Mouse (Mus musculus): ENCODE results near the gene Fhit. TPM values are rescaled to one million over a fixed set of nuclear protein-coding genes. Genes with fewer than 3 reads are reported as not detected.

Fhit gene
- polyA plus RNA-seq, 1 experiment from 2014 or later, result 1.6 TPM

DNA sequence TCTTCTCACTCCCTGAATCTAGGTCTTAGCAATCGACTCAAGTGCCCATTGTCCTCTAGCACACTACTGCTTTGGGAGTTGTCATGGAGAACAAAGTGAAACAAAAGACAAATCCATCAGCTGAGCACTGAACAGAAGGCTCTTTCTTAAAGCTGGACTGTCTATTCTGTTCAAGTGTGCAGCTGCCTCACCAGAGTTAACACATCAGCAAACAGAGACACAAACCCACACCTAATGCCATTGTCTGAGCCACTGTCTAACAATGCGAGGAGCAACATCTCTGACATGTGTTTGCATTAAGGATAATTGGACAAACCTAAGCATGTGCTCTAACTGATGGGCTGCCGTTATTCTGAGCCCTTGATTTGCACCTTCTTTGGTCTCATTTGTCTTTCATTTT lies 738.3 kb downstream of the Fhit start:
- H3K27ac ChIP-seq, result no peak overlapping the region
- H3K4me2 ChIP-seq, result no peak overlapping the region
- no peaks in the 10 kb centered on the region for H3K36me3 ChIP-seq
- H3K9me3 ChIP-seq (replicated peaks), result no peaks in the 10 kb centered on the region
- DNase-seq, result no peak
- H3K9ac ChIP-seq, result no peak overlapping the region
- no peaks in the 10 kb centered on the region for H3K4me1 ChIP-seq (replicated peaks)
- H3K4me3 ChIP-seq (replicated peaks), result no peak overlapping the region
- 61% methylated on average over 3 of the region's 3 CpGs for WGBS (ENCODE audit: insufficient replicate concordance)
- no peaks in the 10 kb centered on the region for H3K27me3 ChIP-seq
- no peak for ATAC-seq (ENCODE audit: low read depth)

DNA sequence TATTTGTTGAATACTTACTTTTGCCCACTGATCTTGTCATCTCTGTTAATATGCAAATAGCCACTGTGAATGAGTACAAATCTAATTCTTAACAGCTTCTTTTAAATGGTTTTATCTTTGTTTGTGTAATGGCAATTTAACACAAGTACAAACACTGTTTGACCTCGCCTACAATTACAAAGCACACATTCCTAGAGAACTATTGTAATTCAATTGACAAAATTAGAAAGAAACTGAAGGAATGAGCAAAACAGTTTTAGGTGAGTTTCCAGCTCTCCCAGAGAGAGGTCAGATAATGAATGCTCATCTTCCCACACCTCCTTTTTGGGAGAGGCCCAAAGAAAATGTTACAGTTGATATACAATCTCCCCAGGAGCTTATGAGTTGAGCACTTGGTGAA lies 739.6 kb downstream of the Fhit start:
- DNase-seq, result no peak
- Histone ChIP-seq H3K4me2 (no peak overlapping the region), H3K9ac (no peak overlapping the region), H3K9me3 (replicated peaks) (no peaks in the 10 kb centered on the region), H3K4me1 (replicated peaks) (no peaks in the 10 kb centered on the region), H3K27ac (no peak overlapping the region), H3K4me3 (replicated peaks) (no peak overlapping the region), H3K36me3 (no peaks in the 10 kb centered on the region), H3K27me3 (no peaks in the 10 kb centered on the region)
- 39% methylated on average over 1 of the region's 1 CpGs for WGBS (ENCODE audit: insufficient replicate concordance)
- no peak for ATAC-seq (ENCODE audit: low read depth)

DNA sequence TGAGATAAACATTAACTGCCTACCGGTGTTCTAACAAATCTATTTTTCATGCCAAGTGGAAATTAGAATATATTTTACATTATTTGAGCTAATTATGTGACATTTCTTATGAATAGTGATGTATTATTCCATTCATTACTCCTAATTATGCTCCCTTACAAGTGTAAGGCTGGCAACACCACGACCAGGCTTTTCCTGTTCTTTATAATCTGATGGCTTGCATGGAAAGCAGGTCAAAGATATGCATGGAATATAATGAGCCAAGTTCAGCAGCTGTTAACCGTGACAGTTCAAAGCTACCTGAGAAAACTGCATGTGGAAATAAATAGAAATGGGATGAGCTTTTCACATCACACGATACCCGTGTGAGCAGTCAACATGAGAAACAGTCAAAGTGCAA lies 746.8 kb downstream of the Fhit start:
- H3K9ac ChIP-seq, result no peak overlapping the region
- H3K4me3 ChIP-seq (replicated peaks), result no peak overlapping the region
- DNase-seq, result no peak
- no peaks in the 10 kb centered on the region for H3K27me3 ChIP-seq
- no peaks in the 10 kb centered on the region for H3K9me3 ChIP-seq (replicated peaks)
- no peak for ATAC-seq (ENCODE audit: low read depth)
- H3K27ac ChIP-seq, result no peak overlapping the region
- H3K36me3 ChIP-seq, result no peaks in the 10 kb centered on the region
- no peaks in the 10 kb centered on the region for H3K4me1 ChIP-seq (replicated peaks)
- no peak overlapping the region for H3K4me2 ChIP-seq
- 67% methylated on average over 5 of the region's 5 CpGs for WGBS (ENCODE audit: insufficient replicate concordance)

DNA sequence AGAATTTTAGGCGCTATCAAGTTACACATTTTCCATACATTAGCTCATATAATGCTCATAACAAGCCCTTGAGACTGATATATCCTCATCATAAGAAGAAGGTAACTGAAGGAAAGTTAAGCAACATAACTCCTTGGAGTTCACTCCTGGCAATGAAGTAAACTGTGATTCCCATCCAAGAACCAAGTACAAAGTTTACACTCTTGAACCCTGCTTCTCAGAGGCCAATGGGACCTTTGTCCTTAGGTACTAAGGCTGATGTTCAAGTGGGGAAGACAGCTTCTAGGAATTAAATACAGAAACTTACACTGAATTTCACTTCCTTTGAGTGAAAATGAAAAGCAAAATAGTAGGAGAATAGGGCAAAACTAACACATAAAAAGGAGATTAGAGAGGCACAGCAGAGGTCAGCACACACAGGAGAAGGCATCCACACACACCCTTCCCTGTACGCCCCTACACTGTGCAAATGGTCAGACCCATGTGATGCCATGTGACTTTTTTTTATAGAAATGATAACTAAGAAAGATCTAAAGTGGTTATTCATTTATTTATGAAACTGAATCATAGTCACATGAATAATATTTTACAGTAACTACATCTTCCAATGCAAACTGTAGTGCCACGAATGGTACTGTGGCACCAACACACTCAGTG lies 752.4 kb downstream of the Fhit start:
- Histone ChIP-seq H3K4me2 (no peak overlapping the region), H3K9ac (no peak overlapping the region), H3K4me1 (replicated peaks) (no peaks in the 10 kb centered on the region), H3K27ac (no peak overlapping the region), H3K9me3 (replicated peaks) (no peaks in the 10 kb centered on the region), H3K27me3 (no peaks in the 10 kb centered on the region), H3K4me3 (replicated peaks) (no peak overlapping the region), H3K36me3 (no peaks in the 10 kb centered on the region)
- WGBS (ENCODE audit: insufficient replicate concordance), result 68% methylated on average over 3 of the region's 3 CpGs
- no peak for ATAC-seq (ENCODE audit: low read depth)
- DNase-seq, result no peak

GRCm38 (mm10) chr14:10405346-10405745 lies 756.5 kb downstream of the Fhit start:
- no peak overlapping the region for H3K4me3 ChIP-seq (replicated peaks)
- 70% methylated on average over 1 of the region's 1 CpGs for WGBS (ENCODE audit: insufficient replicate concordance)
- ATAC-seq (ENCODE audit: low read depth) (no peak), DNase-seq (no peak)
- no peaks in the 10 kb centered on the region for H3K27me3 ChIP-seq
- no peaks in the 10 kb centered on the region for H3K36me3 ChIP-seq
- H3K4me2 ChIP-seq, result no peak overlapping the region
- H3K9ac ChIP-seq, result no peak overlapping the region
- H3K27ac ChIP-seq, result no peak overlapping the region
- no peaks in the 10 kb centered on the region for H3K9me3 ChIP-seq (replicated peaks)
- H3K4me1 ChIP-seq (replicated peaks), result no peaks in the 10 kb centered on the region

- no peaks in the 10 kb centered on the region for H3K9me3 ChIP-seq (replicated peaks)
- no peak overlapping the region for H3K4me2 ChIP-seq
- WGBS (ENCODE audit: insufficient replicate concordance), result 44% methylated on average over 5 of the region's 5 CpGs
- no peaks in the 10 kb centered on the region for H3K36me3 ChIP-seq
- no peak overlapping the region for H3K9ac ChIP-seq
- DNase-seq, result no peak
- no peaks in the 10 kb centered on the region for H3K4me1 ChIP-seq (replicated peaks)
- no peak overlapping the region for H3K27ac ChIP-seq
- ATAC-seq (ENCODE audit: low read depth), result no peak
- H3K4me3 ChIP-seq (replicated peaks), result no peak overlapping the region
- no peaks in the 10 kb centered on the region for H3K27me3 ChIP-seq
These were observed 793.8 kb downstream of the Fhit start for GRCm38 (mm10) chr14:10367783-10368680.

DNA sequence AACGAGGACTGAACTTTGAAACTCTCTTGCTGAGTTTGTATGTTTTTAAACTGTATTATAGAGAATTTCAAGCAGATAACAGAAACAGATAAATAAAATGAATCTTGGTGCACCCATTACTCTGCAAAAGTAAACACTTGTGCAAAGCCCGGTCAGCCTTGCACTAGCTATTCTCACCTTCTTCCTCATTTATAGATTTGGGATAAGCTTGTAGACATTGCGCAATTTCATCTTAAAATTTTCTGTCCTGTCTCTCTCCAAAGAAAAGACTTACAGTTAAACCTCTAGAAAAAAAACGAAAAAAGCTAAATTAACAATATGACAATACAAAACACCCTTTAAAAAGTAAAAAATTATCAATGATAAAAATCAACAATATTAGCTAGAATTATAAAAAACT lies 795.0 kb downstream of the Fhit start:
- Histone ChIP-seq H3K27ac (no peak overlapping the region), H3K4me1 (replicated peaks) (no peaks in the 10 kb centered on the region), H3K4me3 (replicated peaks) (no peak overlapping the region), H3K9ac (no peak overlapping the region), H3K9me3 (replicated peaks) (no peaks in the 10 kb centered on the region), H3K36me3 (no peaks in the 10 kb centered on the region), H3K27me3 (no peaks in the 10 kb centered on the region), H3K4me2 (no peak overlapping the region)
- 57% methylated on average over 4 of the region's 4 CpGs for WGBS (ENCODE audit: insufficient replicate concordance)
- ATAC-seq (ENCODE audit: low read depth) (no peak), DNase-seq (no peak)

- WGBS (ENCODE audit: insufficient replicate concordance), result 60% methylated on average over 6 of the region's 6 CpGs
- no peaks in the 10 kb centered on the region for H3K36me3 ChIP-seq
- no peaks in the 10 kb centered on the region for H3K4me1 ChIP-seq (replicated peaks)
- DNase-seq (no peak), ATAC-seq (ENCODE audit: low read depth) (no peak)
- no peak overlapping the region for H3K27ac ChIP-seq
- H3K9ac ChIP-seq, result no peak overlapping the region
- no peak overlapping the region for H3K4me3 ChIP-seq (replicated peaks)
- H3K4me2 ChIP-seq, result no peak overlapping the region
- no peaks in the 10 kb centered on the region for H3K27me3 ChIP-seq
- no peaks in the 10 kb centered on the region for H3K9me3 ChIP-seq (replicated peaks)
These were observed 797.6 kb downstream of the Fhit start for GRCm38 (mm10) chr14:10364281-10364680.

DNA sequence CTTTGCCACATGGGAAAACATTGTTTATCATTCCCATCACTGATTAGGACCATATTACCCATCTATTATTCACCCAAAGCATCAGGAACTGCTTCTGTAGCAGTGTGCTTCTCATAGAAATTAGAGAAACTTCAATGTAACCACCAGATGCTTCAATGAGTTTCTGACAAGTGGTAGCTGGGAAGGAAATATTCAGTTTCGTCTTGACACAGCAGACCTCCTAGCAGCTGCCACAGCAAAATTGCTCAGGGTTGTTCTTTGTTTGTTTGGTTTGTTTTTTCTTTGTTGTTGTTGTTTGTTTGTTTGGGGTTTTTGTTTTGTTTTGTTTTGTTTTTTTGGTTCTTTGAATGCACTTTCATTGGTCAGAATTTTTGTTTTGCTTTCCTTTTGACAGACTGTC lies 798.5 kb downstream of the Fhit start:
- Histone ChIP-seq H3K36me3 (no peaks in the 10 kb centered on the region), H3K27me3 (no peaks in the 10 kb centered on the region), H3K4me1 (replicated peaks) (no peaks in the 10 kb centered on the region), H3K9me3 (replicated peaks) (no peaks in the 10 kb centered on the region), H3K27ac (no peak overlapping the region), H3K4me3 (replicated peaks) (no peak overlapping the region), H3K4me2 (no peak overlapping the region), H3K9ac (no peak overlapping the region)
- ATAC-seq (ENCODE audit: low read depth) (no peak), DNase-seq (no peak)
- WGBS (ENCODE audit: insufficient replicate concordance), result 47% methylated on average over 1 of the region's 1 CpGs

- no peaks in the 10 kb centered on the region for H3K36me3 ChIP-seq
These were observed 815.9 kb downstream of the Fhit start for GRCm38 (mm10) chr14:10345905-10346304.

DNA sequence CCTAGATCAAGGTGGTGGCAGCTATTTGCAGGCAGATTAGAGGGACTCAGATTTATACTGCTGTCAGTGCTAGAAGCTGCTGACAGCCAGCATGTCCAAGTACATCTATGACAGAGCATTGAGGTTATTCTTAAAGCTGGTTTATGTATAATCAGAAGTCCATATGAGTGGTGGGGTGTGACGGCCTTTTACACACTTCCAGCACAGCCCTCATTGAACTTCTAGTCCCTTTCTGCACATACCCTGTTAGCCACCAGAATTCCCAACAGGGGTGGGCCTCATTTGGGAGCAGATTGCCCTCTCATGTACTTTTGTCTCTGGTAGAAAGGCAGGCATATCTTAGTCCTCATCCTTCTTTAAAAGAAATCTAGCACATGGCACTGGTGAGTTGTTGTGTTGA lies 817.8 kb downstream of the Fhit start:
- H3K27me3 ChIP-seq, result no peaks in the 10 kb centered on the region
- H3K9ac ChIP-seq, result no peak overlapping the region
- H3K36me3 ChIP-seq, result no peaks in the 10 kb centered on the region
- no peak overlapping the region for H3K27ac ChIP-seq
- no peaks in the 10 kb centered on the region for H3K9me3 ChIP-seq (replicated peaks)
- no peak for ATAC-seq (ENCODE audit: low read depth)
- H3K4me3 ChIP-seq (replicated peaks), result no peak overlapping the region
- DNase-seq, result no peak
- 52% methylated on average over 1 of the region's 1 CpGs for WGBS (ENCODE audit: insufficient replicate concordance)
- no peak overlapping the region for H3K4me2 ChIP-seq
- H3K4me1 ChIP-seq (replicated peaks), result no peaks in the 10 kb centered on the region

More at GRCm38 (mm10) chr14:10345905-10346304, 815.9 kb downstream of the Fhit start:
- no peaks in the 10 kb centered on the region for H3K27me3 ChIP-seq
- no peak overlapping the region for H3K4me2 ChIP-seq
- H3K4me1 ChIP-seq (replicated peaks), result no peaks in the 10 kb centered on the region
- ATAC-seq (ENCODE audit: low read depth), result no peak
- H3K27ac ChIP-seq, result no peak overlapping the region
- no peak overlapping the region for H3K9ac ChIP-seq
- no peaks in the 10 kb centered on the region for H3K9me3 ChIP-seq (replicated peaks)
- no peak overlapping the region for H3K4me3 ChIP-seq (replicated peaks)
- no peak for DNase-seq

GRCm38 (mm10) chr14:10316764-10317163 lies 845.1 kb downstream of the Fhit start:
- Histone ChIP-seq H3K4me3 (replicated peaks) (no peak overlapping the region), H3K9ac (no peak overlapping the region), H3K4me1 (replicated peaks) (no peaks in the 10 kb centered on the region), H3K4me2 (no peak overlapping the region), H3K36me3 (no peaks in the 10 kb centered on the region), H3K9me3 (replicated peaks) (no peaks in the 10 kb centered on the region), H3K27ac (no peak overlapping the region), H3K27me3 (no peaks in the 10 kb centered on the region)
- DNase-seq, result no peak
- no peak for ATAC-seq (ENCODE audit: low read depth)
- 75% methylated on average over 3 of the region's 3 CpGs for WGBS (ENCODE audit: insufficient replicate concordance)
